Mouse (Mus musculus) hindbrain, embryonic 15.5 days (tissue): ENCODE results near the gene Snx10. TPM values are rescaled to one million over a fixed set of nuclear protein-coding genes. Genes with fewer than 3 reads are reported as not detected.
A peak's percentile ranks its signal among the peaks of the same experiment; 100 is the strongest.

Source experiments
- ATAC-seq: fragments of 200-750 bp; cut with Nextera tagmentation; 2 replicates; pipeline ENCODE4 v1.8.0; 2017; ENCODE audit warnings: low read depth, moderate number of reproducible peaks, moderate TSS enrichment; ENCODE audit not compliant: low FRiP score
- H3K27ac ChIP-seq: fragments of 300-500 bp; sonication (generic); replicated peaks from 2 replicates; pipeline ENCODE4 v1.5.1; 2015; ENCODE audit warnings: mild to moderate bottlenecking, inconsistent platforms
- H3K27me3 ChIP-seq: fragments of 300-500 bp; sonication (generic); 2 replicates; pipeline ENCODE4 v1.6.1; 2015; ENCODE audit warnings: control low read depth, inconsistent platforms
- H3K36me3 ChIP-seq: fragments of 300-500 bp; sonication (generic); 2 replicates; pipeline ENCODE4 v1.6.1; 2015; ENCODE audit warnings: control low read depth, inconsistent platforms
- H3K4me1 ChIP-seq: fragments of 300-500 bp; sonication (generic); replicated peaks from 2 replicates; pipeline ENCODE4 v1.6.1; 2015; ENCODE audit warnings: control low read depth, inconsistent platforms
- H3K4me2 ChIP-seq: fragments of 300-500 bp; sonication (generic); 2 replicates; pipeline ENCODE4 v1.6.1; 2015; ENCODE audit warnings: moderate library complexity, mild to moderate bottlenecking, inconsistent platforms
- H3K4me3 ChIP-seq: fragments of 300-500 bp; sonication (generic); 2 replicates; pipeline ENCODE4 v1.5.1; 2015; ENCODE audit warnings: mild to moderate bottlenecking, inconsistent platforms
- H3K9ac ChIP-seq: fragments of 300-500 bp; sonication (generic); 2 replicates; pipeline ENCODE4 v1.6.1; 2015; ENCODE audit warnings: inconsistent platforms
- H3K9me3 ChIP-seq: fragments of 300-500 bp; sonication (generic); 2 replicates; pipeline ENCODE4 v1.6.1; 2016; ENCODE audit warnings: control low read depth, inconsistent platforms
- WGBS: fragments of 180-500 bp; shearing (Covaris S2); methylation state at CpG from one replicate; pipeline ENCODE4 v1.1.7; 2015; 5-methylcytosine and 5-hydroxymethylcytosine counted together
- polyA plus RNA-seq: library from polyadenylated mRNA; unstranded; fragments of >200 nt; fragmentation: Nextera tagmentation; extraction: Ambion mirVana; gene quantifications from 2 replicates; pipeline ENCODE4 v1.2.1, GENCODE M21; 2015

The Snx10 gene
- polyA plus RNA-seq, 1 experiment from 2014 or later: 61.6 TPM

- Histone ChIP-seq H3K9ac (no peak overlapping the region), H3K27ac (peak overlapping the region; percentile 100), H3K27me3 (no peaks in the 10 kb centered on the region), H3K4me1 (peaks cover 37% of the 10 kb centered on the region), H3K4me2 (0 out of 2 replicates have a peak overlapping the region, but pooled peaks have one; percentile 90), H3K4me3 (no peak overlapping the region), H3K9me3 (no peaks in the 10 kb centered on the region), H3K36me3 (no peaks in the 10 kb centered on the region)
- no peak for ATAC-seq
- 40% methylated on average over 4 of the region's 4 CpGs for WGBS
Measured at GRCm38 (mm10) chr6:51594516-51594915, 70.8 kb downstream of the Snx10 start.

- no peaks in the 10 kb centered on the region for H3K27me3 ChIP-seq
- no peak overlapping the region for H3K9ac ChIP-seq
- no peak overlapping the region for H3K4me2 ChIP-seq
- 0 out of 2 replicates have a peak overlapping the region, but pooled peaks have one; percentile 15 for H3K27ac ChIP-seq
- no peaks in the 10 kb centered on the region for H3K36me3 ChIP-seq
- 70% methylated on average over 7 of the region's 7 CpGs for WGBS
- H3K4me3 ChIP-seq: no peak overlapping the region
- no peak for ATAC-seq
- no peaks in the 10 kb centered on the region for H3K9me3 ChIP-seq
- H3K4me1 ChIP-seq: peaks cover 25% of the 10 kb centered on the region
Measured at GRCm38 (mm10) chr6:51598058-51598457, 74.4 kb downstream of the Snx10 start.

- 86% methylated on average over 9 of the region's 9 CpGs for WGBS
- no peak overlapping the region for H3K4me3 ChIP-seq
- H3K36me3 ChIP-seq: no peaks in the 10 kb centered on the region
- peaks cover 16% of the 10 kb centered on the region for H3K4me1 ChIP-seq
- no peak overlapping the region for H3K9ac ChIP-seq
- H3K4me2 ChIP-seq: no peak overlapping the region
- H3K9me3 ChIP-seq: no peaks in the 10 kb centered on the region
- ATAC-seq: no peak
- no peaks in the 10 kb centered on the region for H3K27me3 ChIP-seq
- no peak overlapping the region for H3K27ac ChIP-seq
Measured at GRCm38 (mm10) chr6:51600412-51600811, 76.7 kb downstream of the Snx10 start.

GRCm38 (mm10) chr6:51602341-51602740, 78.6 kb downstream of the Snx10 start:
- H3K4me3 ChIP-seq: no peak overlapping the region
- no peak overlapping the region for H3K4me2 ChIP-seq
- H3K9ac ChIP-seq: no peak overlapping the region
- H3K4me1 ChIP-seq: peaks cover 22% of the 10 kb centered on the region
- H3K27ac ChIP-seq: no peak overlapping the region
- H3K36me3 ChIP-seq: no peaks in the 10 kb centered on the region
- no peaks in the 10 kb centered on the region for H3K9me3 ChIP-seq
- no peak for ATAC-seq
- H3K27me3 ChIP-seq: no peaks in the 10 kb centered on the region
- WGBS: 76% methylated on average over 1 of the region's 1 CpGs

GRCm38 (mm10) chr6:51603691-51604090, 80.0 kb downstream of the Snx10 start:
- H3K4me2 ChIP-seq: no peak overlapping the region
- 91% methylated on average over 10 of the region's 10 CpGs for WGBS
- peak overlapping the region; percentile 66 for H3K27ac ChIP-seq
- H3K27me3 ChIP-seq: no peaks in the 10 kb centered on the region
- no peak overlapping the region for H3K9ac ChIP-seq
- no peak for ATAC-seq
- no peaks in the 10 kb centered on the region for H3K9me3 ChIP-seq
- no peaks in the 10 kb centered on the region for H3K36me3 ChIP-seq
- no peak overlapping the region for H3K4me3 ChIP-seq
- peaks cover 23% of the 10 kb centered on the region for H3K4me1 ChIP-seq

- Histone ChIP-seq H3K9ac (no peak overlapping the region), H3K4me1 (peaks cover 23% of the 10 kb centered on the region), H3K4me3 (no peak overlapping the region), H3K27me3 (no peaks in the 10 kb centered on the region), H3K36me3 (no peaks in the 10 kb centered on the region), H3K27ac (peak overlapping the region; percentile 46), H3K9me3 (no peaks in the 10 kb centered on the region), H3K4me2 (no peak overlapping the region)
- 69% methylated on average over 4 of the region's 4 CpGs for WGBS
- no peak for ATAC-seq
Measured at GRCm38 (mm10) chr6:51606245-51606644, 82.5 kb downstream of the Snx10 start.

- peaks cover 23% of the 10 kb centered on the region for H3K4me1 ChIP-seq
- H3K4me3 ChIP-seq: no peak overlapping the region
- H3K9me3 ChIP-seq: no peaks in the 10 kb centered on the region
- no peak overlapping the region for H3K4me2 ChIP-seq
- ATAC-seq: peak; percentile 36; the same call in 1 of the 2 replicates
- peak overlapping the region; percentile 46 for H3K27ac ChIP-seq
- H3K9ac ChIP-seq: no peak overlapping the region
- no peaks in the 10 kb centered on the region for H3K36me3 ChIP-seq
- WGBS: 15% methylated on average over 7 of the region's 7 CpGs
- no peaks in the 10 kb centered on the region for H3K27me3 ChIP-seq
Measured at GRCm38 (mm10) chr6:51606803-51607202, 83.1 kb downstream of the Snx10 start.

- WGBS: 69% methylated on average over 4 of the region's 4 CpGs
- Histone ChIP-seq H3K4me3 (no peak overlapping the region), H3K27ac (peak overlapping the region; percentile 91), H3K4me2 (no peak overlapping the region), H3K9ac (no peak overlapping the region), H3K27me3 (no peaks in the 10 kb centered on the region), H3K9me3 (no peaks in the 10 kb centered on the region), H3K4me1 (peaks cover 24% of the 10 kb centered on the region), H3K36me3 (no peaks in the 10 kb centered on the region)
- ATAC-seq: no peak
Measured at GRCm38 (mm10) chr6:51611621-51612020, 87.9 kb downstream of the Snx10 start.

GRCm38 (mm10) chr6:51612371-51613051, 88.8 kb downstream of the Snx10 start:
- Histone ChIP-seq H3K4me2 (peak overlapping the region; percentile 66), H3K4me3 (peak overlapping the region; percentile 41), H3K4me1 (peaks cover 17% of the 10 kb centered on the region), H3K27ac (peak overlapping the region; percentile 91), H3K9me3 (no peaks in the 10 kb centered on the region), H3K27me3 (no peaks in the 10 kb centered on the region), H3K9ac (peak overlapping the region; percentile 44), H3K36me3 (no peaks in the 10 kb centered on the region)
- under 1% methylated on average over 53 of the region's 54 CpGs for WGBS
- peak; percentile 90 for ATAC-seq

GRCm38 (mm10) chr6:51613661-51614060, 90.0 kb downstream of the Snx10 start:
- Histone ChIP-seq H3K27ac (peak overlapping the region; percentile 91), H3K36me3 (no peaks in the 10 kb centered on the region), H3K27me3 (no peaks in the 10 kb centered on the region), H3K4me3 (no peak overlapping the region), H3K9ac (no peak overlapping the region), H3K4me2 (no peak overlapping the region), H3K4me1 (peaks cover 17% of the 10 kb centered on the region), H3K9me3 (no peaks in the 10 kb centered on the region)
- ATAC-seq: peak; percentile 11; the same call in 1 of the 2 replicates
- 47% methylated on average over 11 of the region's 11 CpGs for WGBS

GRCm38 (mm10) chr6:51626843-51627242, 103.1 kb downstream of the Snx10 start:
- WGBS: 95% methylated on average over 5 of the region's 5 CpGs
- no peak overlapping the region for H3K4me2 ChIP-seq
- no peak overlapping the region for H3K4me3 ChIP-seq
- ATAC-seq: no peak
- no peaks in the 10 kb centered on the region for H3K36me3 ChIP-seq
- H3K27ac ChIP-seq: no peak overlapping the region
- H3K9me3 ChIP-seq: no peaks in the 10 kb centered on the region
- H3K9ac ChIP-seq: no peak overlapping the region
- H3K27me3 ChIP-seq: no peaks in the 10 kb centered on the region
- H3K4me1 ChIP-seq: no peaks in the 10 kb centered on the region

- ATAC-seq: no peak
- H3K27ac ChIP-seq: no peak overlapping the region
- no peaks in the 10 kb centered on the region for H3K9me3 ChIP-seq
- WGBS: 61% methylated on average over 3 of the region's 3 CpGs
- no peaks in the 10 kb centered on the region for H3K36me3 ChIP-seq
- H3K4me3 ChIP-seq: no peak overlapping the region
- H3K9ac ChIP-seq: no peak overlapping the region
- no peaks in the 10 kb centered on the region for H3K27me3 ChIP-seq
- H3K4me1 ChIP-seq: no peaks in the 10 kb centered on the region; the same call in 1 of the 2 replicates
- no peak overlapping the region for H3K4me2 ChIP-seq
Measured at GRCm38 (mm10) chr6:51629671-51630070, 106.0 kb downstream of the Snx10 start.

- 81% methylated on average over 2 of the region's 2 CpGs for WGBS
- Histone ChIP-seq H3K27ac (no peak overlapping the region), H3K9me3 (no peaks in the 10 kb centered on the region)
Measured at GRCm38 (mm10) chr6:51630184-51630583, 106.5 kb downstream of the Snx10 start.

More at GRCm38 (mm10) chr6:51630184-51630583, 106.5 kb downstream of the Snx10 start:
- peaks cover 1% of the 10 kb centered on the region; the same call in 1 of the 2 replicates for H3K4me1 ChIP-seq
- no peaks in the 10 kb centered on the region for H3K27me3 ChIP-seq
- no peak overlapping the region for H3K4me2 ChIP-seq
- no peak overlapping the region for H3K4me3 ChIP-seq
- ATAC-seq: no peak
- no peaks in the 10 kb centered on the region for H3K36me3 ChIP-seq
- no peak overlapping the region for H3K9ac ChIP-seq
